Mouse (Mus musculus) kidney, postnatal 4 days (tissue): ENCODE measurements at regions not wholly inside any gene's neighbourhood (a gene's known extent, or its start where the extent isn't known, plus 50 kb on each side); places are given as distances from the start of the nearest gene placed in this dataset.

Experiments
- DNase-seq, 2 experiments: peaks; one replicate each; pipeline ENCODE4 v3.0.0; 2021; ENCODE audit warnings: mixed read lengths in 2 of 2

GRCm38 (mm10) chr1:52553871-52554270 is 53.4 kb upstream of the Nab1 start:
- no peak for DNase-seq

- DNase-seq: no peak
Observed at GRCm38 (mm10) chr1:52565812-52566211, 64.7 kb upstream of the Nemp2 start.

GRCm38 (mm10) chr1:52571674-52572073 is 58.8 kb upstream of the Nemp2 start:
- no peak for DNase-seq

- DNase-seq: peak; percentile 37 to 54
Observed at GRCm38 (mm10) chr1:52578298-52579056, 52.0 kb upstream of the Nemp2 start.

- DNase-seq: no peak
Observed at GRCm38 (mm10) chr1:52580132-52580896, 50.2 kb upstream of the Nemp2 start.
